Mouse (Mus musculus) midbrain, postnatal 0 days (tissue): ENCODE results near the gene Ifitm10. TPM values are rescaled to one million over a fixed set of nuclear protein-coding genes. Genes with fewer than 3 reads are reported as not detected.
A peak's percentile ranks its signal among the peaks of the same experiment; 100 is the strongest.
"Not testable (repeated sequence)": the region's sequence is repeated elsewhere in the genome, so short reads cannot be mapped to it uniquely, and the experiment has no call there.

Source experiments
- ATAC-seq: fragments of 200-750 bp; cut with Nextera tagmentation; 2 replicates; pipeline ENCODE4 v1.8.0; 2017; ENCODE audit warnings: moderate number of reproducible peaks, mild to moderate bottlenecking, moderate TSS enrichment, moderate library complexity; ENCODE audit not compliant: low FRiP score
- DNase-seq: peaks from one replicate; pipeline ENCODE4 v3.0.0-alpha.2; 2015; ENCODE audit warnings: low spot score
- H3K27ac ChIP-seq: fragments of 300-500 bp; sonication (generic); 2 replicates; pipeline ENCODE4 v1.5.1; 2014; ENCODE audit warnings: low read depth, mild to moderate bottlenecking, low read length, mixed read lengths
- H3K27me3 ChIP-seq: fragments of 300-500 bp; sonication (generic); 2 replicates; pipeline ENCODE4 v1.6.1; 2014; ENCODE audit warnings: low read length, control low read depth, mixed read lengths; ENCODE audit not compliant: insufficient read depth
- H3K36me3 ChIP-seq: fragments of 300-500 bp; sonication (generic); 2 replicates; pipeline ENCODE4 v1.6.1; 2014; ENCODE audit warnings: low read length, control low read depth, mixed read lengths; ENCODE audit not compliant: insufficient read depth
- H3K4me1 ChIP-seq: fragments of 300-500 bp; sonication (generic); 2 replicates; pipeline ENCODE4 v1.6.1; 2014; ENCODE audit warnings: mild to moderate bottlenecking, control low read depth, antibody characterized with exemption, low read length, mixed read lengths; ENCODE audit not compliant: insufficient read depth
- H3K4me2 ChIP-seq: fragments of 300-500 bp; sonication (generic); 2 replicates; pipeline ENCODE4 v1.6.1; 2014; ENCODE audit warnings: low read depth, mild to moderate bottlenecking, low read length, mixed read lengths; ENCODE audit not compliant: poor library complexity, severe bottlenecking
- H3K4me3 ChIP-seq: fragments of 300-500 bp; sonication (generic); 2 replicates; pipeline ENCODE4 v1.5.1; 2014; ENCODE audit warnings: low read depth, mild to moderate bottlenecking, low read length, moderate library complexity
- H3K9ac ChIP-seq: fragments of 300-500 bp; sonication (generic); replicated peaks from 2 replicates; pipeline ENCODE4 v1.6.1; 2014; ENCODE audit warnings: mild to moderate bottlenecking, low read length, moderate library complexity, mixed read lengths; ENCODE audit not compliant: poor library complexity, severe bottlenecking
- H3K9me3 ChIP-seq: fragments of 300-500 bp; sonication (generic); 2 replicates; pipeline ENCODE4 v1.6.1; 2016; ENCODE audit warnings: low read length, control low read depth
- CTCF ChIP-seq: IDR thresholded peaks from 2 replicates; pipeline ENCODE4 v1.5.1; 2016; ENCODE audit warnings: antibody characterized with exemption, mild to moderate bottlenecking
- WGBS: fragments of 180-500 bp; shearing (Covaris S2); extraction: QIAGEN DNeasy Blood & Tissue Kit; methylation state at CpG from one replicate; pipeline ENCODE4 v1.1.7; 2014; 5-methylcytosine and 5-hydroxymethylcytosine counted together
- polyA plus RNA-seq: library from polyadenylated mRNA; unstranded; fragments of >200 nt; fragmentation: Nextera tagmentation; extraction: Ambion mirVana; gene quantifications from 2 replicates; pipeline ENCODE4 v1.2.1, GENCODE M21; 2015
- total RNA-seq: library from RNA; depleted of rRNA; stranded (reverse); fragments of >200 nt; gene quantifications from 2 replicates; pipeline ENCODE4 v1.2.3, GENCODE M21; 2014

Gene Ifitm10
- total and polyA plus RNA-seq, 2 experiments from 2014 or later: 20.8 to 21.8 TPM

DNA sequence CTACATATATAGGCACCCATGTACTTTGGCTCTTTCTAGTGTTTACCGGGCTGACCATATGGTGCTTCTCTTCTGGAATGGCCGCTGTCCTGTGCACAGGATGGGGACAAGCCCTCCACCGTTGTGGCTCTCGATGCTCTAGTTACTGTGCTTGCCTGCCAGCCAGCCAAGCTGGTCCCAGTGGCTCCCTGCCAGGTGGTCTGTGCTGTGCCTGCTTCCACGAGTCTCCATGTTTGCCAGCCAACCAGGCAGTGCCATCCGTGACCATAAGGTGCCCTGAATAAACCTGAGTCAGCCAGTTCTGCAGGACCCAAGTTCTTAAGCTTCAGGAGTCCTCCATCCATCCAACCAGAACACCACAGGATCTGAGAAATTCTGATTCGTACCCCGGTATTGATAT, 38.4 kb downstream of the Ifitm10 start:
- H3K36me3 ChIP-seq: no peaks in the 10 kb centered on the region
- no peak for TF ChIP-seq CTCF
- DNase-seq (peak; percentile 48), ATAC-seq (no peak)
- no peak overlapping the region for H3K4me3 ChIP-seq
- no peak overlapping the region for H3K4me2 ChIP-seq
- no peaks in the 10 kb centered on the region for H3K27me3 ChIP-seq
- no peak overlapping the region for H3K9ac ChIP-seq
- 80% methylated on average over 8 of the region's 8 CpGs for WGBS
- no peaks in the 10 kb centered on the region for H3K9me3 ChIP-seq
- no peak overlapping the region for H3K27ac ChIP-seq
- H3K4me1 ChIP-seq: no peaks in the 10 kb centered on the region

DNA sequence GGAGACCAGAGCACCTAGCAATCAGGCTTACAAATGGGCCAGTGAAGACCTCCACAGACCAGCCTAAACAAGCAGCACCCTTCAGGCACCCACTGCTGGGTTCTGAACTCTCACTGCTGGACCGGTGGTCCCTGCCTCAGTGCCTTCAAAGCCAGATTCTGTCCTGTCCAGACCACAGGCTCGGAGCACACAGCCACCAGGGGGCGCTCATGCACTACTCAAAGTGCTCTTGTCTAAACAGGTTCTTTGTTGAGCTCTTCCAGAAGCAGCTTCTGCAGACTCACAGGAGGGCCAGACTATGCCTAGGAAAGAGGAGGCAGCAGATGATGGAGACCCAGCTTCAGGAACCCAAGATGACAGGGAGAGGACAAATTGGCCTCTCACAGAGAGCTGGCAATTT, 39.3 kb downstream of the Ifitm10 start:
- WGBS: 0% methylated on average over 3 of the region's 3 CpGs
- H3K4me3 ChIP-seq: no peak overlapping the region
- no peaks in the 10 kb centered on the region for H3K36me3 ChIP-seq
- DNase-seq: peak; percentile 96
- no peaks in the 10 kb centered on the region for H3K9me3 ChIP-seq
- no peak overlapping the region for H3K4me2 ChIP-seq
- no peaks in the 10 kb centered on the region for H3K4me1 ChIP-seq
- H3K27me3 ChIP-seq: no peaks in the 10 kb centered on the region
- no peak overlapping the region for H3K9ac ChIP-seq
- peak; percentile 95 for TF ChIP-seq CTCF
- H3K27ac ChIP-seq: no peak overlapping the region
- peak; percentile 70; the same call in 1 of the 2 replicates for ATAC-seq

- not testable (repeated sequence) for H3K4me1 ChIP-seq, H3K27ac ChIP-seq, H3K4me3 ChIP-seq, H3K9ac ChIP-seq, DNase-seq, H3K4me2 ChIP-seq, H3K27me3 ChIP-seq, ATAC-seq, H3K36me3 ChIP-seq, H3K9me3 ChIP-seq
- 62% methylated on average over 2 of the region's 9 CpGs for WGBS
These were observed 40.8 kb downstream of the Ifitm10 start for GRCm38 (mm10) chr7:142332741-142333140.

GRCm38 (mm10) chr7:142331281-142331680, 42.3 kb downstream of the Ifitm10 start:
- TF ChIP-seq CTCF: no peak
- no peak overlapping the region for H3K9ac ChIP-seq
- DNase-seq (no peak), ATAC-seq (no peak)
- WGBS: 87% methylated on average over 4 of the region's 4 CpGs
- no peak overlapping the region for H3K27ac ChIP-seq
- no peak overlapping the region for H3K4me3 ChIP-seq
- H3K27me3 ChIP-seq: no peaks in the 10 kb centered on the region
- H3K4me2 ChIP-seq: no peak overlapping the region
- no peaks in the 10 kb centered on the region for H3K4me1 ChIP-seq
- H3K36me3 ChIP-seq: no peaks in the 10 kb centered on the region
- no peaks in the 10 kb centered on the region for H3K9me3 ChIP-seq

DNA sequence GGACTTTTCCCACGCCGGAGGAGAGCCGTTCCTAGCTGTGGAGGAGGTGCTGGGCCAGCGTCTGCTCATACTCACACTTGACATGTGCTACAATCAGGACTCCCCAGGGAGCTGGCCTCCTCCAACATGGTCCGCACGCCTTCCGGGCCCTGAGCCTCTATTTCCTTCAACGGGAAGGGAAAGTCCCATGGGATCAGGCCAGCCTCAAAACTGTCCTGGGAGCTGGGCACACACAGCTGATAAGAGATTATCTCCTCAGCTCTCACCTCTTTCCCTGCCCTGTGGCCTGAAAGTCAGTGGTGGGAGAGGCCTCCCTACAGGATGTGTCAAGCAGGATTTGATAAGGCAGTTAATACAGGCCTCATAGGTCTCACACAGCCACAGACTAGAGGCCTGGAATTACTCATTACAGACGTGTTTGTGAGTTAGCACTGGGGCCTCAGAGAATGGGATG, 43.3 kb downstream of the Ifitm10 start:
- no peaks in the 10 kb centered on the region for H3K9me3 ChIP-seq
- no peaks in the 10 kb centered on the region for H3K4me1 ChIP-seq
- no peak overlapping the region for H3K4me3 ChIP-seq
- H3K4me2 ChIP-seq: no peak overlapping the region
- no peaks in the 10 kb centered on the region for H3K27me3 ChIP-seq
- DNase-seq (no peak), ATAC-seq (no peak)
- H3K9ac ChIP-seq: no peak overlapping the region
- WGBS: 76% methylated on average over 9 of the region's 9 CpGs
- TF ChIP-seq CTCF: no peak
- no peaks in the 10 kb centered on the region for H3K36me3 ChIP-seq
- H3K27ac ChIP-seq: no peak overlapping the region

DNA sequence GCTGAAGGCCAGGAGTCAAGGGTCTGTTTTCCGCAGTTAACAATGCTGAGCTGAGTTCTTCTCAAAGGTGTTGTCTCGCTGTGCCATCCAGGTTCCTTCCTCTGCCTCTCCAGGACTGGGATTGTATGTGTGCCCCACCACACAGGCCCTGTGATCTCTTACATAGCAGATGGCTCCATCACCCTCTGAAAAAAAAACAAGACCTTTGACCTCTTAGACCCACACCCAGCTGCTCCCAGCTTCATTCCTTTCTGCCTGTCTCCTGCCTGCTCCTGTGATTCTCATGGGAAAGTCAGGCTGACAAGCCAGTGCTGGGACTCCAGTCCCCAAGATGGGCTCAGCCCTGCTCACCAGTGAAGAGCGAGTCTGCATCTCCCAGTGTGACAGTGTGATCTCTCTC, 45.0 kb downstream of the Ifitm10 start:
- H3K4me3 ChIP-seq: no peak overlapping the region
- DNase-seq (no peak), ATAC-seq (no peak)
- no peaks in the 10 kb centered on the region for H3K36me3 ChIP-seq
- no peak overlapping the region for H3K27ac ChIP-seq
- no peak overlapping the region for H3K4me2 ChIP-seq
- H3K4me1 ChIP-seq: no peaks in the 10 kb centered on the region
- no peak for TF ChIP-seq CTCF
- H3K9me3 ChIP-seq: no peaks in the 10 kb centered on the region
- H3K27me3 ChIP-seq: no peaks in the 10 kb centered on the region
- WGBS: 62% methylated on average over 3 of the region's 3 CpGs
- no peak overlapping the region for H3K9ac ChIP-seq
